Mouse (Mus musculus): ENCODE measurements at regions not wholly inside any gene's neighbourhood (a gene's known extent, or its start where the extent isn't known, plus 50 kb on each side); places are given as distances from the start of the nearest gene placed in this dataset.

DNA sequence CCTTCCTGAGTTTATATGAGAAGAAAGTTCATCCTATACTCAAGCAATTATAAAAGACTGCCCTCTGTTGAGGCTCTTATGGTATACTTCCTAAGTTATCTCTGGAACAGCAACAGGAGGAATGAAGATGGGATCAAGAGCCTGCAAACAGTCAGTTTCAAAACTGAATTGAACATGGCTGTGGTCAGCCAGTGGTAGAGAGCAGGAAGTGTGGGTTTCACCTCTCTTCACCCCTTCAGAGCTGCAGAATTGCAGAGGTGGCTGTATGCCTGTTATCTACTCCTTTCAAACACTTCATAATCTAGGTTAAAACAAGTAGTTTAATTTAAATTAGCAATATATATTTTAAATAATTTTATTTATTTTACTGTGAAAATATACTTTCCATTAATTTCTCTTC lies 854.8 kb upstream of the Sel1l start:
- no peak for DNase-seq
- intact Hi-C loops (cut with DNase I): no loop called here

DNA sequence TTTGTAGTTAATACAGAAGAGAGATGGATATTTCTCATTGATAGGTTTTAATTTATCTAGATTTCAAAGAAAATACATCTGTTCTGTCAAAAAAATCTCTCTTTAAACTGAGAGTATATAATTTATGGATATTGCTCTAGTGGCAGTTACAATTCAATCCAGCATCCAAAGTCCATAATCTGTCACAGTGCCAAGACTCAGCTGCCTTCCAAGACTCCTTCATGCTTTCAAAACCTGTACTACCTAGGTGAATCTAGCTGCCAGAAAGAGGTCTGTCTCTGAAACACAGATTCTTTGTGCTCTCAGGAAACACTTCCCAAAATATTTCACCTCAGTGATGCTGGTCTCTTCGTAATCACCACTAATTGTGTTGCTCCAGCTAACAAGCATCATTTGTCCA lies 844.0 kb upstream of the Sel1l start:
- no peak for DNase-seq
- intact Hi-C loops (cut with DNase I): no loop called here

DNA sequence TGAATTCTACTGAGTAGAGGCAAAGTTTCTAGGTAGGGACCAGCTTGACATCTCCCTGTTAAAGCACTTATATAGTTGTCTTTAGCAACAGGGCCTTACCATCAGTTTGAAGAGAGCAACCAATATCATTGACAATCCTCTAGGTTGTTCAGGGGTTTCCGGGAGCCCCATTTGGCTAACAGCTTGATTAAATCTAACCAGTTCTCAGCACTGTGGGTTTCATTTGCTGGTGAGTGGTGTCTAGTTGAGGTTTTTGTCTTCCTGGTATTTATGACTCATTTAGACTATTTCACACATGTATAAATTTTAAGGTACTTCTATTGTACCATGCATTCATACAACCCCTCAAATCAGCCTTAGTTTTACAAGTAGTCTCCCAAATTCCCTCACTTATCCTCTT lies 823.4 kb upstream of the Sel1l start:
- intact Hi-C loops (cut with DNase I): no loop called here
- no peak for DNase-seq

DNA sequence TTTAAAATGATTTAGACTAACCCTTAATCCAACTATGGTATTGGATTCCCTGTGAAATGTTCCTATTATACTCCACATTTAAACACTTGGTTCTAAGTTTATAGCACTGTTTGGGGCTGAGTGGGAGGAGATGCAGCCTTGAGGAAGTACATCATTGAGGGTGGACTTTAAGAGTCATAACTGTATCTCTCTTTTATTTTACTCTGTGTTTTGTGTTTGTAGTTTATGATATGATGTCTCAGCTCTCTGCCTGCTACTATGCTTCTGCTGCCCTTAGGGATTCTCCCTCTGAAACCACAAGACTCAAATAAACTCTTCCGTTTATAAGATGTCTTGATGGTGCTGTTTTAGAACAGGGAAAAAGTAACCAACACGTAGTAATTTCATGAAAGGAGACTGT lies 797.7 kb upstream of the Sel1l start:
- DNase-seq: no peak
- intact Hi-C loops (cut with DNase I): no loop called here

DNA sequence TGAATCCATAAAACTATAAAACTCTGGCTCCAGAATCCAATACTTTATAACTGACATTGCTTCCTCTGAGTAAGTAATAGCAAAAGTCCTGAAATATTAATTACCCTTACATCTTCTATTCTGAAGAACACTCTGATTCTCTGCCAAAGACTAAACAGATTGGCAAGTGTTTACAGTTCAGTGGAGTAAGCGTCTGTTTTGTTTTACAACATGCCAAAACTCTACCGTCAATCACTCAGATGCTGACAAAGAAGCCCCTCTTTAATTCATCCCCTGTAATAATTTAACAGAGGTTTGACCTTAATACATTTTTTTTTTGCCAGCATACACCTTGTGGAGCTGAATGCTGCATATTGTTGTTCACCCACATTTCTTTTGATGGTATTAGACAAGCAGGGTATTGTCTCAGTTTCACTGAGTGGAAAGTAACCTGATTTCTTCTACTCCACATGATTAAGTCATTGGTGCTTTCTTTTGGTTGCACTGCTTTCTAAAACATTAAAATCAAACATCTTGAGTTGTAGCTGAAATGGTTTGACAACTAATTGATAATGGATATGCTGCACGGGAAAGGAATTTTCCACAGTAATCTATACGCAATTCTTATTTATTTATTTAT lies 796.2 kb upstream of the Sel1l start:
- DNase-seq: no peak

DNA sequence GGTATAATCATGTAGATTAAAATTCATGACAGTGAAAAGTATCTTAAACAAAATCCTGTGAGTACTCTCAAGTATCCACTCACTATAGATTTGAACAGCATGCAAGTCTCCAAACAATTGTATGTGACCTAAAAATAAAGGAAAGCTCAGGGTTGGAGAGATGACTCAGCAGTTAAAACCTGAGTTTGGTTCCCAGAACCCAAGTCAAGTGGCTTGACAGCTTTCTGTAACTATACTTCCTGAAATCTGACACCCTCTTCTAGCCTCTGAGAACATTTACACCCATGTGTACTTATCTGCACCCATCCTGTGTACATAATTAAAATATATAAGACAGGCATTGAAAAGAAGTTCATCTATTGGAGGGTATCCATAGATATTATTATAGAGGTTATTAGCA lies 770.2 kb upstream of the Sel1l start:
- intact Hi-C loops (cut with DNase I): no loop called here
- no peak for DNase-seq

More for the DNA sequence above, 796.2 kb upstream of the Sel1l start:
- intact Hi-C loops (cut with DNase I): no loop called here

DNA sequence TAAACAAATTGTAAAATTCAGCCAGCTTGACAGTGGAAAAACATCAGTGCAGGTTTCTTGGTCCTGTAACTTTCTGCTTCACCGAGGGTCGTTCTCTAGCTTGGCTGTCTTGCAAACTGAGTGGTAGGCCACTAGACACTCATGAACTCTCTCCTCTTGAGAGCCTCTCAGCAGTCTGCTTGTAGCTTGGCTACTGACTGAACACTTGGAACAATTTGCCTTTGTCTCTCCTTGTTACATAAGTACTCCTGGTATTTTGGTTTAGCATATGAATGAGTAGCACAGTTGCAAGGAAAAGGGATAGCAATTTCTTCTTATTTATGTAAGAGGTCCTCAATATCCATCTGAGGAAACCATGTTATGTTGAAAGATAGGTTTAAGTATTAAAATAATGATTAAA lies 769.6 kb upstream of the Sel1l start:
- intact Hi-C loops (cut with DNase I): no loop called here
- no peak for DNase-seq

DNA sequence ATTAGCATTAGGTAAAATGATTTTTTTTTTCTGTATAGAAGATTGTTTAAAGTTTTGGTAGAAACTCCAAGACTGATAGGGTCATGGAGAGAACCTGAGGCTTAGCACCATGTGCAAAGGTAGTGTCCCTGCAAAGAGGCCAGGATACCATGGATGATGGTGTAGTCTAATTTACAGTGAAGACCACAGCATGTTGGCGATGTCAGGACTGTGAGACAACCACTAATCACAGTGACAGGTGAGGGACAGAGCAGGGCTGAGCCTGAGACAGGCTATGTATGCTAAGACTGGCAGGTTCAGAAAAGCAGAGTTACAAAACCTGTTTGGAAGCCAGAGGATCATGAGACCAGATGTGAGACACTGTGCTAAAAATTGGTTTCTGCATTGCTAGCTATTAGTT lies 752.7 kb upstream of the Sel1l start:
- intact Hi-C loops (cut with DNase I): no loop called here
- no peak for DNase-seq

DNA sequence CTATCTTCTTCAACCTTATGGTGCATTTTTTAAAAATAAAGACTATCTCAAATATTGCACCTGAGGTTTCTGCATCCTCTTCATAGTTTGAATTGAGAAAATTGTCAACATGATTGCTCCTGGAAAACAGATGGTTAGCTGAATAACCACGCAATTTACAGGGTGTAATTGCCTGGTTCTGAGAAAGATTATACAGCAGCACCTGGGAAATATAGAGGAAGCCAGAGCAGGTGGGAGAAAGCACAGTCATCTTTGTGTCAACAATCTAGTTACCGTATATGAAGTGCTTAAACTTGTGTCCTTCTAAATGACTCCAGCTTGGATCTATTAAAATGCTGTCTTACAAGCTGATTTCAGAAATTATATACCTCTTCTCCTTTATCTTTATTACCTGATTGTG lies 740.8 kb upstream of the Sel1l start:
- DNase-seq: no peak
- intact Hi-C loops (cut with DNase I): no loop called here

DNA sequence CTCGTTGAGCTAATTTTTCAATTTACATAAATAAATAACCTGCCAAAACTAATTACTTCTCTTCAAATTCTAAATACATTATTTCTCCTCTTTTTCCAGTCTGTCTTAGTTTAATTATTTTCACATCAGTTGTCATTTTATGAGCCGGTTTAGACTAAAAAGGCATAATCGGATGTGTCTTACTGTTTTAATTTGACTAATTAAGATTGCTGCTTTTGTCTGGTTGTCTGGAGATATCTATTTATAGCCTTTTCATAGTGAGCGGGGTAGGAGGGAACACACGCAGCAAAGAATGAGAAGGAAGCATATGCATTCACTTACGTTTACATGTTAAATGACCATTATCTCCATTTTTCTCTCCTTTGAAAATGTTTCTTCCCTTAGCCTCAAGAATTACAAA lies 740.3 kb upstream of the Sel1l start:
- DNase-seq: no peak
- intact Hi-C loops (cut with DNase I): no loop called here

DNA sequence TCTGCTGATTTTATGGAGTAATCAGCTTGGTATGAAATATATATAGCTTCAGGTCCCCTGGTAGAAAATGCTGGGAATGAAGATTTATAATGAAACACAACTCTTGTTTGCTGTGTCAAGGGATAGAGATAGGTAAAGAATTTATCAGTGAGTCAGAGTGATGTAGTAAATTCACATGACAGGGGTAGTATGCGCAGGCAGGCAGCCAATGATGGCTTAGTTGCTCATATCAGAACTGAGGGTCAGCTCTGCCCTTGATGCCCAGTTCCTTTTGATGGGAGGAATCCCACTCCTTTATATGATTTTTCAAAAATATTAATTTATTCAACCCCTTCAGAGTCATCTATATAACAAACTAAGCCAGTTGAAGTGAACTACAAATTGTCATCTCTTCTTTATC lies 729.6 kb upstream of the Sel1l start:
- intact Hi-C loops (cut with DNase I): no loop called here
- DNase-seq: no peak

All from heart, postnatal 14 days (tissue).